Mouse (Mus musculus): ENCODE results near the gene Tab1. TPM values are rescaled to one million over a fixed set of nuclear protein-coding genes. Genes with fewer than 3 reads are reported as not detected.
A peak's percentile ranks its signal among the peaks of the same experiment; 100 is the strongest.

Gene Tab1
- total RNA-seq (2022) = 10 to 100 TPM; 27.3 to 29.5 (median 29.0) TPM

DNA sequence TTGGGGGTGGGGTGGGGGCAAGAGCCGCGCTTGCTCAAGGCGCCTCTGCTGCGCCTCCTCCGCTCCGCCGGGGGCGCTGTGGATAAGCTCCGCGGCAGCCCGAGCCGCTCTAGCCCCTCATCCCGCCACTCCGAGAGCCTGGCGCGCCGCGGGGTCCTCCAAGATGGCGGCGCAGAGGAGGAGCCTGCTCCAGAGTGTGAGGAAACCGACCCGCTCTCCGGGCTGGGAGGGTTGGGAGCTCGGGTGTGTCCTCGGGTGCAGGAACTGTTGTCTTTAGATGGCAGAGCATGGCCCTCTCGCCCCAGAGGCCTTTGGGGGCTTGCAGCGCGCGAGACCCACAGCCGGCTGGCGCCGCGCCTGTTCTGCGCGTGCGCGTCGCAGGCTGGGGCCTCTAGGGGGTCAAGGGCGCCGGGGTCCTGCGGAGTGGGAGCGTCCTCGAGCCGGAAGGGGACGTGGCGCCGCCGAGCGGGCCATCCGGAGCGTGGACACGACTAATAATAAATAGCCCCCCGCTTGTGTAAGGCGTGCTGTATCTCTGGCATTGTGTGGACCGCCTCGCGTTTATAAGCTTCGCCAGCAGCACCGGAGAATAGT lies at the start of gene Tab1:
Gene Tab1, plus strand, starts transcription at position 135 of the 594 bp plus-strand sequence.
- peak; percentile 82 to 90 for DNase-seq (ENCODE audit: low spot score in 2 of 2)

DNA sequence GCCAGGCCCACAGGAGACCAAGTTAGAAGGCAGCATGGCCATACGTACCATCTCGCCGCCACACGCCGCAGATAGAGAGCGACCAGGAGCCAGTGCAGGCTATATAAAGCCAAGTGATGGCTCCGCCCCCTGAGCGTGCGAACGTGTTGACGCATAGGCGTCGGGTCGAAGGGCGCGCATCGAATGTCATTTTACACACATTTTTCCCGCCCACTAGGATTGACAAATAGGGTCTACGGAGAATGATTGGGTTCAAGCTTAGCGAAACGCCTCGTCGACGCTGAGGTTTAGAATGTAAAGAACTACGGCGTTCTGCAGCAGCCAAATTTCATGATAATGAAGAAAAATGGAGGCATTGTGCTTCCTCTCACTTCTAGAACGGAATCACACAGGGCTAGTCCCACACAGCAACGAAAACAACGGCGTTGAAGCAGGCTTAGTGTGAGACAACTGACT lies 49.6 kb upstream of the Tab1 start:
- peak; percentile 98 to 99 for DNase-seq (ENCODE audit: low spot score in 2 of 2)

DNA sequence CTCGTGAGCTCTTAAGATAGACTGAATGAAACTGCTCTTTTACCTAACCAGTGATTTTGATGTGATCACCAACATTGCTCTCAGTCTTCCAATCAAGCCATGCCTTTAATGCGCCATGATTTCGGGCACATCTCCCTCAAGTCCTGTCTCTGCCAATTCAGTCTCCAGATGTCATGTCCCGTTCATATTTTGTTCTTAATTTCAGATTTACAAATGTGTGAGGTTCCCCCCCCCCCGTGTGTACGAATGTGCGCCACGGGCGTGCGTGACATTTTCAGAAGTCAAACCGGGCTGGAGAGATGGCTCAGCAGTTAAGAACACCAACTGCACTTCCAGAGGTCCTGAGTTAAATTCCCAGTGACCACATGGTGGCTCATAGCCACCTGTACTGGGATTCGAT lies 49.2 kb upstream of the Tab1 start:
- DNase-seq (ENCODE audit: low spot score in 2 of 2) = no peak

DNA sequence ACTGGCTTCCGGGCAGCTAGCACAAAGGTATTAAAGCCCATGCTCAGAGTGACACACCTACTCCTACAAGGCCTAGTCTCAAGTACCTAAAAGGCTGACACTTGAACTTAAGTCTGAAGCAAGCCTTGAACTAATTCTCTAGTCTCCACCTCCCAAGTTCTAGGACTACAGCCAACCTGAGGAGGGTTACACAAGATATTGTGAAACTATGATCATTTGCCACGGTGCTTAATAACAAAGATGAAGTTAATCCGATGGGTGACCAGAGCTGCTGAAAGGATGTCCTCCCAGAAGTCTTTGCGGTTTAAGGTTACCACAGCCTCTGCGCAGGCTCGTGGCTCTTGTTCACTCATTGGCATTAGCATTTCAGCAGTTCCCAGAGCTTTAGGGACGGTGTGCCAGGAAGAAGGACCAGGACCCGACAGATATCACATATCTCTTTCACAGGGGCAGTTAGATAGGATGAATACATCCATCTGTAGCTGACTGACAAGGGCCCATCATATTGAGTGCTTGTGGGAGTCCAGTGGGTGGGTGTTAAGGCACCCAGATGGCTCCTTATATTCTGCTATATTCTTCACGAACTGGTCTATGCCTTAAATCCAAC lies 45.4 kb upstream of the Tab1 start:
- DNase-seq (ENCODE audit: low spot score in 2 of 2) = no peak

DNA sequence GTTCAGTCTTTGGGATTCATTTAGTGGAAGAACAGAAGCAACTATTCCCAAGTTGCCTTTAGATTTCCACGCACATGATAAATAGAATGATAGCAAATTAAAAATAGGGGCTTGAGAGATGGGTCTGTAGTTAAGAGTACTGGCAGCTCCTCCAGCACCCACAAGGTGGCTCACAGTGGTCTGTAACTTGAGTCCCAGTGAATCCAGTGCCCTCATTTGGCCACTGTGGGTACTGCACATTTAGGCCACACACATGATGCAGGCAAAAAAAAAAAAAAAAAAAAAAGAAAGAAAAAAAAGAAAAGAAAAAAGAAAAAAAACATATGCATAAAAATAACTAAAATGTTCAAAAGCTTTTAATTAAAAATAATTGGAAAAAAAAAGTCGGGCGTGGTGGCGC lies 44.3 kb upstream of the Tab1 start:
- peak; percentile 88 to 96 for DNase-seq (ENCODE audit: low spot score in 2 of 2)

DNA sequence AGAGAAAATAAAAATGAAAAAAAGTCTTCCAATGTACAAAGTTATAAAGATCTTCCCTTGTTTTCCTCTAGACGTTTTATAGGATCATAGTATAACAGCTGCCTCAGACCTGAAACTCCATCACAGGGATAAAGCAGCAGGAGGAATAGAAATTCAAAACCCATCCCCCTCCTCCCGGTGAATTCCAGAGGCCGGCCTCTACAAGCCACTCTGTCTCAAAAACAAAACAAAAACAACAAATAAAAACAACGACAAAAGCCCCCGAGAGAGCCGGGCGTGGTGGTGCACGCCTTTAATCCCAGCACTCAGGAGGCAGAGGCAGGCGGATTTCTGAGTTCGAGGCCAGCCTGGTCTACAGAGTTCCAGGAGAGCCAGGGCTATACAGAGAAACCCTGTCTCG lies 42.8 kb upstream of the Tab1 start:
- no peak for DNase-seq (ENCODE audit: low spot score in 2 of 2)

DNA sequence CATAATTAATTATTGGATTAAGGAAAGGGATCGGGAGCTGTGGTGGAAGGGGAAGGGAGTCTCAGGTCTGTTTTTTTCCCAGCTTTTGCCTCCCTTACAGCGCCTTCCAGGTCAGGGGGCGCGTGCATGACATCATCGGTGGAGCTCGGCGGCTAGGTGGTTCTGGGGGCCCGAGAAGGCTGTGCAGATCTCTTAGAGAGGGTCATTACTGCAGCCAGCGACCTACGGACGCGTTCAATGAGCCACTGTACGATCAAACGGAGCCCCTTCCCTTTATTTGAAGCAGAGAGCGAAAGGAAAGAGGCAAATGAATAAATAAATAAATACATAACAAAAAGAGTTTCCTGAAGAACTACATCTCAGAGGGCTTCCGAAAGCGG lies 42.2 kb upstream of the Tab1 start:
- no peak for DNase-seq (ENCODE audit: low spot score in 2 of 2)

DNA sequence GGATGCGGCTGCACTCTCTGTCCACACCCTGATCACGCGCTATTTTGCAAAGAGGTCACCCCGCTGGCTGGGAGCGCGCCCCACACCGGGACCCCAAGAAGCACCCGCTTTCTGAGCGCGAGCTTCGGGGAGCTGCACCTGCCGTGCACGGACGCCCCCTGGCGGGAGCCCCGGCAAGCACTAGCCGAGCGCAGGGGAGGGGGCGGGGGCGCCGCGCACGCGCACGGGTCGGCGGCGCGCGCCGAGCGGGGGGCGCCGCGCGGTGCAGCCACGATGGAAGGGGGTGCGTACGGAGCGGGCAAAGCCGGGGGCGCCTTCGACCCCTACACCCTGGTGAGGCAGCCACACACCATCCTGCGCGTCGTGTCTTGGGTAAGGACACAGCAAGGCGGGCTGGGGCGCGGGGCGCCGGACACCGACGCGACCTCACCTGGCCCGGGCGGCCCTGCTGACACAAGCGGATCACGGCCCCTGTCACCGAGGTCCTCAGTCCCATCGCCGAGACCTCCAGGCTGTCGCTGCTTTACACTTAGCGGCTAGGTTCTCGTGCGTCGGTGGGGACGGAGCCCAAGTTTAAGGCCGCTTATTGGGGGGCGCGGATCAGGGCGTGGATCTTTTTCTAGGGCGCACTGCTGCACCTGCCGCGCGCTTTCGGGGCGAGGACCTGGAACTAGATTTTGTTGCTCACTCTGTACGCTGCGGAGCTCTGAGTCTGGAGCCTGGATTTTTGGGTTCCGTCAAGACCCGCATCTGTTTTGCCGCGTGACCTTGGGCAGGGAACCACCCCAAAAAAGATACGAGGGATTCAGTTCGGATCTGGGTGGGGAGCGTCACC lies 41.6 kb upstream of the Tab1 start, which contains the start of the genes Syngr1 and Rpl3:
Gene Syngr1, plus strand, starts transcription at position 214 of the 835 bp plus-strand sequence.
Gene Rpl3, minus strand, starts transcription at position 748 of the 835 bp plus-strand sequence.
- peak in 1 of 2 experiments; percentile 82 for DNase-seq (ENCODE audit: low spot score in 2 of 2)

DNA sequence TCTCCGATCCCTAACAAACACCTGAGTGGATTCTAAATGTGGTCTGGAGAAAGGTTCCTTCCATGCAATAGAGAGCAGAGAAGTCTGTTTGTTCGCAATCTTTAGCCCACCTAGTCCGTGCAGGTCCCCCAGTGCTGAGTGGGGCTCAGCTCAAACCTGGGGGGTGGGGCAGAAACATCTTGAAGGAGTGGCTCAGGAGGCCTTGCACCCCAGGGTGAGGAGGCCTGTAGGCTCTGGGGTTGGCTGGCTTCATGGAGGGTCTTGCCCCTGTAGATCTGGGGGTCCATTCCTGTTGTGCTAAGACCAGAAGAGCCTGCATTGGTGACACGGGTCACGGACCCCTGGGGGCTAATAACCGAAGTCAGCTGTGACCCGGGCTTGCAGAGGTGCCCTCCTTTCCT lies 40.9 kb upstream of the Tab1 start:
- no peak for DNase-seq (ENCODE audit: low spot score in 2 of 2)

DNA sequence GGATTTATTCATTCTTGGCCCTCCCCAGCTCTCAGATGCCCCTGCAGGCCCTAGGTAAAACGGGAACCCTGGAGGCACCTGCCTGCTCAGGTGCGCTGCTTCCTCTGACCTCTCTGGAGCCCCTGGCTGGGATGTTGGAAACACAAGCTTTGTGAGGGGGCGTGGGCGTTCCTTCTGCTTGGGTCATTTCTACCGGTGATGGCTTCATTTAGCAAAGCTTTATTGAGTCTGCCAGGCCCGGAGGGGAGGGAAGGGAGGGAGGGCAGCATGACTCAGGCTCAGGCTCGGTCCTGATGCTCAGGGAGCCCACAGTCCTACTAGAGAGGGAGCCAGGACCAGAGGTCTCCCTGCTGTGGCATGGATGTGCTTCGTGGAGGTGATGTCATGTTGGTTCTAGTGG lies 40.3 kb upstream of the Tab1 start:
- no peak for DNase-seq (ENCODE audit: low spot score in 2 of 2)

DNA sequence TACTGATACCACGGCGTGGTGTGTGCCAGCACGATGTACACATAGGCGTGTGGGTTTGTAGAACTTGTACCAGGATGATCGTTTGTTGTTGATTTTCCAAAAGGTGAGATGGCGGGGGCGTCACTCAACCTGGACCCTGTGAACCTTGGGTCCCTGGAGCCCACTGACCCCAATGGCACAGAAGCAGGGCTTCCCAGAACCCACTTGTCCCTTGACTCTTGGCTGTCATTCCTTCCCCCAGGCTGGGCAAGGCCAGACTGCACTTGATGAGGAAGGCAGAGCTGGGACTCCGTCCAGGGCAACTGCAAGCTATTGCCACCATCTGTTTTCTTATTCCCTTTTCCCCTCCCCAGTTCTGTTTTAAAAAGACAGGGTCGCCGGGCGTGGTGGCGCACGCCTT lies 38.7 kb upstream of the Tab1 start:
- DNase-seq (ENCODE audit: low spot score in 2 of 2) = no peak

DNA sequence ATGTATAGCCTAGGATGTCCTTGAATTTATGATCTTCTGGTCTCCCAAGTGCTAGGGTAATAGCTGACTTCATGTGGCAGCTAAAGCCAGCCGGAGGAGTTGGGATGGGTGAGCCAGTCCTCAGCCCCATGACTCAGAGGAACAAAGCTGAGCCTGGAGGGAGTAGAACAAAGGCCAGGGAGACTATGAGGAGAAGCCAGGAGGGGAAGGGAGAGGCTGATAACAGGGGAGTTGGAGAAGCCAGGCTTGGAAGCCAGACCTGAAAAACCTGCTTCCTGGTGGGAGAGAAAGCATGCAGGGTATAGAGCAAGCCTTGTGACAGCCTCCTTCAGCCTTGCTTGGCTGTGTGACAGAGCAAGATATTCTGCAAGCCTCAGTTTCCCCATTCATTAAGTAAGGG lies 37.3 kb upstream of the Tab1 start:
- no peak for DNase-seq (ENCODE audit: low spot score in 2 of 2)

DNA sequence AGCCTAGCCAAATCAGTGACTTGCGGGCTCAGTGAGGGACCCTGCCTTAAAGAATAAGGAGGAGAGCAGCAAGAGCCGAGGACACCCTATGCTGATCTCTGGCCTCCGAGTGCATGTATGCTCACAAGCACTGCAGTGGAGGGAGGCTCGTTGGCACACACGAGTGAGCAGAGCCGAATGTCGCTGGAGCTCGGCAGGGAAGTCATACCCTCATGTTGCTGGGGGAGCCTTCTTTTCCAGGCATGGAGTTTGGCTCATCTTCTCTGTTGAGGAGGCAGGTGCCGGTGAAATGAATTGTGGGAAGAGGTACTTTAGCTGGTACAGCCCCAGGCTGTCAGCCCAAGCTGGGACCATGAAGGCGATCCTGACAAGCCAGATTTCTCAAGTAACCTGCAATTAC lies 36.5 kb upstream of the Tab1 start:
- DNase-seq (ENCODE audit: low spot score in 2 of 2) = no peak

DNA sequence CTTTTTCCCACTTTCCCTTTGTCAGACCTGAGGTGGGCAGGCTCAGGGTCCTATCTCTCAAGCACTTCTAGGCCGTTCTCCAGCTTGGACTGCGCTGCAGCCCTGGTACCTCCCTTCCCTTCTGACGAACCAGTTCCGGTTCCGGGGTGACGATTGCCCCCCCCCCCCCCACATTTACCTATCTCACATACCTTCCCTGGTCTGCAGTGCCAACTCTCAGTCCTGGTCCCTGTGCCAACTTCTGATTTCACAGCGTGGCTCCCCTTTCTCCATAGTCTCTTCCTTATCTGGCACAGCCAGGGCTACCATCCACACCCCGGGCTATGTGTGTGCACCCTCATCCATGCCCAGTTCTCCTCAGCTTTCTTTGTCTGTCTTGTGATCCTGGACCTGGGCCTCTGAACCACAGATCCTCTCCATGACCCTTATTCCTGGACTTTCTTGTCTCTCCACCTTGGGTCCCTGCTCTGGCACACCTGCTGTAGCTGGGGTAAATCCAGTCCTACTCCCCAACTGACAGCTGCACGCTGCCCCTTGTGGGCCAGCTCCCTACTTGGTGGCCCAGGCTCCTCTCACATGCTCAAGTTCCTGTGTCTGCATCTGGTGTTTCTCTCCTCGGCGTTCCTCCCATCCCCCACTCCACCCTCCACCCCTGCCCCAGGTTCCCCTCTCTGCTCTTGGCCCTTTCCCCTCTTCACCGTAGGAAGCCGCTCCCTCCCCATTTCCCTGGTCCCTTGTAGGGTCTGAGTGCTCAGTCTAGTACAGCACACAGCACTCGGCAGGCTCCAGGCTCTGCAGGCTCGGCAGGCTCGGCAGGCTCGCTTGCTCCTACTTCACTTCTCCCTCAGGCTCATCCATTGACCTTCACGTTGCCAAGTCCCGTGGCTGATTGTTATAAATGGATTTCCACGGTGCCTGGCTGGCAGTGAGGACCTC lies 35.7 kb upstream of the Tab1 start:
- DNase-seq (ENCODE audit: low spot score in 2 of 2) = no peak

DNA sequence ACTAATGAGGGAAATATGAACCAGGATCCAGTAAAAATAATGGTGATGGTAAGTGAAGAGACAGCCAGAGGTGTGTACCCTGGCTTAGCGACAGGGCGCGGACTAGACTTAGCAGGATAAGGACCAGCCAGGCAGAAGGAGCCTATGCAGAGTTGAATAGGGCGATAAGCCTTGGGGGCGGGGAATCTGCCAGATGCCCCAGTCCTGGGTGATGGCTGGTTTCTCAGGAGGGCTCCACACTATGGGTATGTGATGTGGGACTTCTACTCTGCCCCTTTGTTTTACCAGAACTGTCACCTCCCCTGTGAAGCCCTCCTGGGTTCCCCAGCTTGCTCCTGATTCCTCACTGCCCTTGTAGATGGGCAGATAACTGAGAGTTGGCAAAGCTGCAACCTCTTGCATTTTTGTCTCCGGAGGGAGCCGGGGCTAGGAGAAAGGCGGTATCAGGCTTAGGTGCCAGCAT lies 34.9 kb upstream of the Tab1 start:
- no peak for DNase-seq (ENCODE audit: low spot score in 2 of 2)

DNA sequence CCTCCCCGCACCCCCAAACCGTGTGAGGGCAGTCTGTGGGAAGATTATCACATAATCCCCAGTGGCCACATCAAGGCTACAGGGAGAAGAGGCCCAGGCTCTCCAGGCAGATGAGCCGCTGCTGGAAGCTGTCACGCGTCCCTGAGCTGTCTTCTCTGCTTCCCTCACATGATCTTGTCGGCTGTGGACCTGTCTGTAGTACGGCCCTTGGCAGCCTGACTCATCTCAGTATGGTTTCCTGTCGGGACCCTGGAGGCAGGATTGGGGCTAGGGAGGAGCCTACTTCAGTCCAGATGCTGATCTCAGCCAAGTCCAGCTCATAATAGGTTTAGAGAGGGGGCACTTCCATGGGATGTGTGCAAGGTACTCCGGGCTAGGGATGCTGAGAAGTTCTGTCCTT lies 34.1 kb upstream of the Tab1 start:
- no peak for DNase-seq (ENCODE audit: low spot score in 2 of 2)

DNA sequence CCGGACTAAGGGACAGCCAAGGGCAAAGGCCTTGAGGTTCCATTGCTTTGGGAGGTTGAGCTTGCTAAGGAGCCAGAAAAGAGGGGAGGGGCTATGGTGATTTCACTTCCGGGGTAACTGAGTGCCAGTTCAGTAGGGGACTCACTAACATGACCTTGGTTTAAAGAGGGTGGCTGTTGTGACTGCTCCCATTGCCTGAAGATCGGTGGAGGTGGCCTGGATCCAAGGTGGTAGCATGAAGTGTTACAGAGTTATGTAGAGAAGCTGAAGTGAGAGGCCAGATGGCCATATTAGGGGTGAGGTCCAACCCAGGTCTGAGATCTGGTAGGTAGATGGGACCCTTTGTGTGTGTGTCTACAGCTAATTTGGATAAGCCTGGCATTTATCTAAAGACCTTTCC lies 33.5 kb upstream of the Tab1 start:
- DNase-seq (ENCODE audit: low spot score in 2 of 2) = no peak

DNA sequence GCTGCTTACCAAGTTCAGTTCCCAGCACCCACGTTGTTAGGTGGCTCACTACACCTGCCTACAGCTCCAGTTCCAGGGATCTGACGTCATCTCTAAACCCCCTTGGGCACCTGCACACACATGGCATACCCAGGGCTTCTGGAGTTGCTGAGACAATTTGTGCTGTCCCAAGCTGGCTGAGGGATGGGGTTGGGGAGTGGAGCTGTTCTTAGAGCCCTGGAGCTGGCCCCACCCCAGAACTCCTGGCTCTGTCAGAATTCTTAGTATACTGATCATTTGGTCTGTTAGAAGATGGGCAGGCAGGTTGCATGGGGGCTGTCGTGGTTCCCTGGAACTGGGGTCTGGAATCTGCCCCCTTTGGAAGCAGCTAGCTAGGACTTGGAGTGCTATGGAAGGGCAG lies 32.7 kb upstream of the Tab1 start:
- DNase-seq (ENCODE audit: low spot score in 2 of 2) = no peak

DNA sequence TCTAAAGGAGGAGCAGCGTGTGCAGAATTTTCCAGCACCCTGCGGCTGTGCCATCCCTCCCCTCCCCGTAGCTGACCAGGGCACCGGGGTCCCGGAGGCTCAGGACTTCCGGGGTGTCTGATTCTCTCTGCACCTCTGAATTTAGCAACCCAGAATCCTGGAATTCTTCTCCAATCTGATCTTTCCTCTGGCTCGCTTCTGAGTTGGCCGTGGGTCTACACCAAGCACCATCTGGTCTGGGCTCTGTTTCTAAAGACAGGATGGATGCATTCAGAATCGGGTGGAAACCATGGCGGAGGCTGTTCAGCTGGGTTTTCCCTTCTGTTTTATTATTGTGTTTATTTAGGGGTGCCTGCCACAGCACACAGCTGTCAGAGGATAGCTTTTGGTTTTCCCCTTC lies 32.1 kb upstream of the Tab1 start:
- peak; percentile 76 to 78 for DNase-seq (ENCODE audit: low spot score in 2 of 2)

DNA sequence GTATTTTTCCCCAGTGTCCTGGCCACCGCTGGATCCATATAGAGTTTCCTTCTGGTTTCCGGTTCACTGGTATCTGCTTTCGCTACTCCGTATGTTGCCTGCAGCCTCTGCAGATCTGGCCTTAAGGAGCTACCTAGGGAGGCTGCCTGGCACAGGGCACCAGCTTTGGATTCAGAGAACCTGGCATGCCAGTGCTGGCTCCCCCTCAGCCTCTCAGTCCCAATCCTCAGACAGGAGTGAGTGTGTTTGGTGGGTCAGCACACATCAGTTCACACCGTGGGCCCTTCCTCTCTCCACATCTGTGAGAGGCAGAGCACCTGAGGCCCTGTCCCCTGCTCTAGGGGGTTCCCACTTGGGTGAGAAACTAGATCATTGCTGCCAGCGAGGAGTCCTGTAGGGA lies 31.4 kb upstream of the Tab1 start:
- no peak for DNase-seq (ENCODE audit: low spot score in 2 of 2)

DNA sequence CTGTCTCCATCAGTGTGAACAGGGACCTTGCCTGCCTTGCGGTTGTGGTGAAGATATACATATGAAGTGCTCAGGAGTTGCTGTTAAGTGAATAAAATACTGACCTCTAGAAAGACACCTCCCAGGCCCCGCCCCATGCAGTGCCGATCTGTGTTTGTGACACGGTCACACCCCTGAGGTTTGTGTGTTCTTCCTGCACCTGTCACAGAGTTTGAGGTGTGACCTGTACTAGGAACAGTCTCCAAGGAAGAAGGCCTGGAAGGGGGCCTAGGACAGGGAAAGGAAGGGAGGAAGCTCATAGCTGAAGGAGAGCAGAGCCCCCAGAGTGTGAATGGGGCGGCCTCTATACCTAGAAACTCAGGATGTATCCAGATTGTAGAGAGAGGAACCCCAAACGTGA lies 30.4 kb upstream of the Tab1 start:
- no peak for DNase-seq (ENCODE audit: low spot score in 2 of 2)
